ENCODE assay signal across 13 mouse cellular contexts in genomic region chr11:120938795-120939194, GRCm38 (mm10). TPM values are rescaled to one million over a fixed set of nuclear protein-coding genes. Genes with fewer than 3 reads are reported as not detected.
DNase-seq lines count a peak whose midpoint lies in the region; ATAC-seq and TF ChIP-seq lines count a peak whose summit lies in the region.
"Had no signal": no experiment of that assay in that cellular context is flagged by ENCODE, and none has a peak within 500 bp of the region (broad histone marks: within the 10 kb centered on the region; RNA-seq: fewer than 3 reads in every experiment).

No protein-coding gene starts in this region.

- DNase-seq in 3134 (ENCODE audit: extremely low read depth, insufficient read length, low spot score) (peak; percentile 55), adipocyte (ENCODE audit: low spot score) (no peak)
- no peak for DNase-seq in frontal cortex, postnatal 14 days (ENCODE audit: low spot score in 2 of 2)
- DNase-seq in left cerebral cortex, adult 9 months (ENCODE audit: low spot score in 2 of 2), result no peak
- DNase-seq in gastrocnemius, postnatal 25 days, result no peak
- DNase-seq: adrenal gland, postnatal 25 days; cerebellum, postnatal 10 days; retina, postnatal 1 day had no signal

- peak overlapping the region; percentile 12; the same call in 1 of the 2 replicates for H3K27ac ChIP-seq in ES-Bruce4 (ENCODE audit: insufficient read depth, low read length)
- H3K27ac ChIP-seq in intestine, embryonic 15.5 days, result no peak overlapping the region
- H3K27ac ChIP-seq: hindbrain, embryonic 15.5 days; stomach, embryonic 15.5 days had no signal

- H3K27me3 ChIP-seq in ES-Bruce4 (ENCODE audit: control insufficient read depth, insufficient read depth, low read length, poor library complexity, severe bottlenecking), result no peaks in the 10 kb centered on the region
- H3K27me3 ChIP-seq in intestine, embryonic 15.5 days (replicated peaks), result no peaks in the 10 kb centered on the region
- H3K27me3 ChIP-seq: hindbrain, embryonic 15.5 days; stomach, embryonic 15.5 days had no signal

- no peaks in the 10 kb centered on the region for H3K9me3 ChIP-seq in ES-Bruce4 (replicated peaks; ENCODE audit: control insufficient read depth, insufficient read depth, low read length, poor library complexity, severe bottlenecking)
- H3K9me3 ChIP-seq in intestine, embryonic 15.5 days, result no peaks in the 10 kb centered on the region
- H3K9me3 ChIP-seq: hindbrain, embryonic 15.5 days; stomach, embryonic 15.5 days had no signal

- H3K4me3 ChIP-seq in ES-Bruce4 (ENCODE audit: low read depth, low read length), result no peak overlapping the region
- H3K4me3 ChIP-seq in intestine, embryonic 15.5 days (replicated peaks), result no peak overlapping the region
- H3K4me3 ChIP-seq: hindbrain, embryonic 15.5 days; stomach, embryonic 15.5 days had no signal

- no peak for TF ChIP-seq CTCF in ES-Bruce4 (IDR thresholded peaks at IDR 0.05; ENCODE audit: low read depth, low read length)

- no peak for TF ChIP-seq POLR2A in ES-Bruce4 (IDR thresholded peaks at IDR 0.05; ENCODE audit: insufficient read depth, low read length)

- WGBS in intestine, embryonic 15.5 days, result 18% methylated on average over 4 of the region's 4 CpGs

- no peak overlapping the region for H3K9ac ChIP-seq in ES-Bruce4 (ENCODE audit: low read depth, poor library complexity, severe bottlenecking)
- no peak overlapping the region for H3K9ac ChIP-seq in intestine, embryonic 15.5 days
- H3K9ac ChIP-seq: hindbrain, embryonic 15.5 days; stomach, embryonic 15.5 days had no signal

- TF ChIP-seq EP300 in ES-Bruce4 (IDR thresholded peaks at IDR 0.05; ENCODE audit: insufficient read depth, low read depth, low read length), result 0 out of 2 replicates have a peak, but pooled peaks have one; percentile 31

- H3K36me3 ChIP-seq in ES-Bruce4 (ENCODE audit: control insufficient read depth, insufficient read depth, low read length, poor library complexity, severe bottlenecking), result no peaks in the 10 kb centered on the region
- no peaks in the 10 kb centered on the region for H3K36me3 ChIP-seq in intestine, embryonic 15.5 days
- H3K36me3 ChIP-seq: hindbrain, embryonic 15.5 days; stomach, embryonic 15.5 days had no signal

- ATAC-seq in intestine, embryonic 15.5 days, result peak; percentile 67
- peak; percentile 81 for ATAC-seq in megakaryocyte, adult 5-6 weeks (ENCODE audit: poor library complexity, severe bottlenecking)

- no peak overlapping the region for H3K4me2 ChIP-seq in intestine, embryonic 15.5 days (replicated peaks)
- H3K4me2 ChIP-seq: hindbrain, embryonic 15.5 days; stomach, embryonic 15.5 days had no signal

- peaks cover 5% of the 10 kb centered on the region for H3K4me1 ChIP-seq in ES-Bruce4 (ENCODE audit: control insufficient read depth, insufficient read depth, low read length)
- 0 out of 2 replicates have a peak, but pooled peaks cover 3% of the 10 kb centered on the region for H3K4me1 ChIP-seq in intestine, embryonic 15.5 days (replicated peaks)
- H3K4me1 ChIP-seq: hindbrain, embryonic 15.5 days; stomach, embryonic 15.5 days had no signal

RNA-seq across cellular contexts. Expression of gene Ccdc57, which starts 6.1 kb away (rescaled TPM):
- 3.4 and 3.8 TPM in 2 replicates for polyA plus RNA-seq in ES-Bruce4 (2011; ENCODE audit: insufficient read depth, insufficient read length, low read depth, missing spikeins)
- polyA plus RNA-seq in intestine, embryonic 15.5 days (2015; fragmentation: Nextera tagmentation; extraction: Ambion mirVana), result 4.2 and 5.1 TPM in 2 replicates
- 0.30 and 1.2 TPM in 2 replicates for total RNA-seq in megakaryocyte, adult 5-6 weeks (2015)
- 2.1 and 2.4 TPM in 2 replicates for total RNA-seq in megakaryocyte, adult 5-6 weeks (2017)
- total RNA-seq in gastrocnemius, postnatal 25 days (2021), result 1 to 10 TPM; 2.8 to 2.9 TPM

RNA-seq across cellular contexts. Expression of gene Slc16a3, which starts 9.5 kb away (rescaled TPM):
- 80.9 and 84.3 TPM in 2 replicates for polyA plus RNA-seq in ES-Bruce4 (2011; ENCODE audit: insufficient read depth, insufficient read length, low read depth, missing spikeins)
- 84.8 and 96.2 TPM in 2 replicates for polyA plus RNA-seq in intestine, embryonic 15.5 days (2015; fragmentation: Nextera tagmentation; extraction: Ambion mirVana)
- total RNA-seq in megakaryocyte, adult 5-6 weeks (2015), result 21.4 and 24.6 TPM in 2 replicates
- 35.2 and 40.7 TPM in 2 replicates for total RNA-seq in megakaryocyte, adult 5-6 weeks (2017)
- total RNA-seq in gastrocnemius, postnatal 25 days (2021), result 100 to 1,000 TPM; 313 to 418 TPM

RNA-seq across cellular contexts. Expression of gene Csnk1d, which starts 52.3 kb away (rescaled TPM):
- polyA plus RNA-seq in ES-Bruce4 (2011; ENCODE audit: insufficient read depth, insufficient read length, low read depth, missing spikeins), result 99.3 and 109 TPM in 2 replicates
- polyA plus RNA-seq in intestine, embryonic 15.5 days (2015; fragmentation: Nextera tagmentation; extraction: Ambion mirVana), result 106 TPM in 2 replicates
- 56.0 and 64.8 TPM in 2 replicates for total RNA-seq in megakaryocyte, adult 5-6 weeks (2015)
- total RNA-seq in megakaryocyte, adult 5-6 weeks (2017), result 67.8 and 69.7 TPM in 2 replicates
- total RNA-seq in gastrocnemius, postnatal 25 days (2021), result 10 to 100 TPM; 45.8 to 52.6 TPM

Comparison
In these comparisons a context has a peak if more than half of its experiments do, and no peak if none do; other contexts are left out.
1. RNA of gene Slc16a3, which starts 9.5 kb away (total RNA-seq): 313 to 418 TPM in gastrocnemius, postnatal 25 days; 21.4 to 40.7 TPM in megakaryocyte, adult 5-6 weeks; every median in the first group is over 4 times any median in the second.